Mouse (Mus musculus): ENCODE measurements at regions not wholly inside any gene's neighbourhood (a gene's known extent, or its start where the extent isn't known, plus 50 kb on each side); places are given as distances from the start of the nearest gene placed in this dataset.

- TF ChIP-seq POLR2A (IDR thresholded peaks at IDR 0.05; ENCODE audit: low read depth, low read length), result no peak
- no peak for TF ChIP-seq CTCF (IDR thresholded peaks at IDR 0.05; ENCODE audit: borderline replicate concordance, insufficient read depth, low read length)
- no peaks in the 10 kb centered on the region for H3K4me1 ChIP-seq (ENCODE audit: control insufficient read depth, insufficient read depth, low read length)
- no peak overlapping the region for H3K27ac ChIP-seq (ENCODE audit: insufficient read depth, low read length)
- no peak overlapping the region for H3K4me3 ChIP-seq (ENCODE audit: insufficient read depth, low read length)
Measured at GRCm38 (mm10) chr13:97639656-97640055, 120.8 kb downstream of the Gm10260 start.

GRCm38 (mm10) chr13:97638457-97639088, 121.9 kb downstream of the Gm10260 start:
- Histone ChIP-seq H3K4me1 (ENCODE audit: control insufficient read depth, insufficient read depth, low read length) (no peaks in the 10 kb centered on the region), H3K4me3 (ENCODE audit: insufficient read depth, low read length) (no peak overlapping the region), H3K27ac (ENCODE audit: insufficient read depth, low read length) (no peak overlapping the region)
- no peak for TF ChIP-seq POLR2A (IDR thresholded peaks at IDR 0.05; ENCODE audit: low read depth, low read length)

- no peak for TF ChIP-seq CTCF (IDR thresholded peaks at IDR 0.05; ENCODE audit: borderline replicate concordance, insufficient read depth, low read length)
- no peak for TF ChIP-seq POLR2A (IDR thresholded peaks at IDR 0.05; ENCODE audit: low read depth, low read length)
Measured at GRCm38 (mm10) chr13:97637506-97637905, 122.9 kb downstream of the Gm10260 start.

GRCm38 (mm10) chr13:97634041-97634788, 126.2 kb downstream of the Gm10260 start:
- no peak overlapping the region for H3K27ac ChIP-seq (ENCODE audit: insufficient read depth, low read length)
- no peaks in the 10 kb centered on the region for H3K4me1 ChIP-seq (ENCODE audit: control insufficient read depth, insufficient read depth, low read length)
- TF ChIP-seq POLR2A (IDR thresholded peaks at IDR 0.05; ENCODE audit: low read depth, low read length) (no peak), CTCF (IDR thresholded peaks at IDR 0.05; ENCODE audit: borderline replicate concordance, insufficient read depth, low read length) (no peak)
- H3K4me3 ChIP-seq (ENCODE audit: insufficient read depth, low read length), result no peak overlapping the region

More at GRCm38 (mm10) chr13:97637506-97637905, 122.9 kb downstream of the Gm10260 start:
- Histone ChIP-seq H3K4me1 (ENCODE audit: control insufficient read depth, insufficient read depth, low read length) (no peaks in the 10 kb centered on the region), H3K4me3 (ENCODE audit: insufficient read depth, low read length) (no peak overlapping the region), H3K27ac (ENCODE audit: insufficient read depth, low read length) (no peak overlapping the region)

GRCm38 (mm10) chr13:97633551-97633950, 126.9 kb downstream of the Gm10260 start:
- TF ChIP-seq CTCF (IDR thresholded peaks at IDR 0.05; ENCODE audit: borderline replicate concordance, insufficient read depth, low read length) (no peak), POLR2A (IDR thresholded peaks at IDR 0.05; ENCODE audit: low read depth, low read length) (no peak)
- Histone ChIP-seq H3K27ac (ENCODE audit: insufficient read depth, low read length) (no peak overlapping the region), H3K4me3 (ENCODE audit: insufficient read depth, low read length) (no peak overlapping the region), H3K4me1 (ENCODE audit: control insufficient read depth, insufficient read depth, low read length) (no peaks in the 10 kb centered on the region)

- Histone ChIP-seq H3K4me3 (ENCODE audit: insufficient read depth, low read length) (no peak overlapping the region), H3K27ac (ENCODE audit: insufficient read depth, low read length) (no peak overlapping the region), H3K4me1 (ENCODE audit: control insufficient read depth, insufficient read depth, low read length) (no peaks in the 10 kb centered on the region)
- TF ChIP-seq POLR2A (IDR thresholded peaks at IDR 0.05; ENCODE audit: low read depth, low read length), result no peak
- TF ChIP-seq CTCF (IDR thresholded peaks at IDR 0.05; ENCODE audit: borderline replicate concordance, insufficient read depth, low read length), result no peak
Measured at GRCm38 (mm10) chr13:97631872-97632402, 128.5 kb downstream of the Gm10260 start.

GRCm38 (mm10) chr13:97630921-97631320, 129.5 kb downstream of the Gm10260 start:
- Histone ChIP-seq H3K4me1 (ENCODE audit: control insufficient read depth, insufficient read depth, low read length) (no peaks in the 10 kb centered on the region), H3K4me3 (ENCODE audit: insufficient read depth, low read length) (no peak overlapping the region), H3K27ac (ENCODE audit: insufficient read depth, low read length) (no peak overlapping the region)
- no peak for TF ChIP-seq POLR2A (IDR thresholded peaks at IDR 0.05; ENCODE audit: low read depth, low read length)
- TF ChIP-seq CTCF (IDR thresholded peaks at IDR 0.05; ENCODE audit: borderline replicate concordance, insufficient read depth, low read length), result no peak

GRCm38 (mm10) chr13:97628608-97629007, 131.8 kb downstream of the Gm10260 start:
- H3K27ac ChIP-seq (ENCODE audit: insufficient read depth, low read length), result no peak overlapping the region
- H3K4me1 ChIP-seq (ENCODE audit: control insufficient read depth, insufficient read depth, low read length), result no peaks in the 10 kb centered on the region
- TF ChIP-seq POLR2A (IDR thresholded peaks at IDR 0.05; ENCODE audit: low read depth, low read length) (no peak), CTCF (IDR thresholded peaks at IDR 0.05; ENCODE audit: borderline replicate concordance, insufficient read depth, low read length) (no peak)
- no peak overlapping the region for H3K4me3 ChIP-seq (ENCODE audit: insufficient read depth, low read length)

- Histone ChIP-seq H3K27ac (ENCODE audit: insufficient read depth, low read length) (no peak overlapping the region), H3K4me1 (ENCODE audit: control insufficient read depth, insufficient read depth, low read length) (no peaks in the 10 kb centered on the region), H3K4me3 (ENCODE audit: insufficient read depth, low read length) (no peak overlapping the region)
- TF ChIP-seq CTCF (IDR thresholded peaks at IDR 0.05; ENCODE audit: borderline replicate concordance, insufficient read depth, low read length) (no peak), POLR2A (IDR thresholded peaks at IDR 0.05; ENCODE audit: low read depth, low read length) (no peak)
Measured at GRCm38 (mm10) chr13:97627247-97627646, 133.2 kb downstream of the Gm10260 start.

- Histone ChIP-seq H3K27ac (ENCODE audit: insufficient read depth, low read length) (no peak overlapping the region), H3K4me3 (ENCODE audit: insufficient read depth, low read length) (no peak overlapping the region), H3K4me1 (ENCODE audit: control insufficient read depth, insufficient read depth, low read length) (no peaks in the 10 kb centered on the region)
- TF ChIP-seq POLR2A (IDR thresholded peaks at IDR 0.05; ENCODE audit: low read depth, low read length), result no peak
- no peak for TF ChIP-seq CTCF (IDR thresholded peaks at IDR 0.05; ENCODE audit: borderline replicate concordance, insufficient read depth, low read length)
Measured at GRCm38 (mm10) chr13:97626786-97627185, 133.6 kb downstream of the Gm10260 start.
